Mouse (Mus musculus) small intestine, adult 2 months (tissue): ENCODE results near the gene Cd180.
"Not testable (repeated sequence)": the region's sequence is repeated elsewhere in the genome, so short reads cannot be mapped to it uniquely, and the experiment has no call there.

Experiments
- CTCF ChIP-seq: fragments of 200-500 bp; IDR thresholded peaks from 2 replicates; pipeline ENCODE4 v1.5.1; 2012; ENCODE audit warnings: low read depth, mild to moderate bottlenecking, control low read depth, inconsistent platforms, low read length, moderate library complexity, mixed read lengths; ENCODE audit not compliant: insufficient replicate concordance, insufficient read length; ENCODE audit errors: extremely low read depth
- POLR2A ChIP-seq: fragments of 200-500 bp; IDR thresholded peaks from 2 replicates; pipeline ENCODE4 v1.6.1; 2012; ENCODE audit warnings: low read depth, mild to moderate bottlenecking, control low read depth, inconsistent platforms, low read length, moderate library complexity

DNA sequence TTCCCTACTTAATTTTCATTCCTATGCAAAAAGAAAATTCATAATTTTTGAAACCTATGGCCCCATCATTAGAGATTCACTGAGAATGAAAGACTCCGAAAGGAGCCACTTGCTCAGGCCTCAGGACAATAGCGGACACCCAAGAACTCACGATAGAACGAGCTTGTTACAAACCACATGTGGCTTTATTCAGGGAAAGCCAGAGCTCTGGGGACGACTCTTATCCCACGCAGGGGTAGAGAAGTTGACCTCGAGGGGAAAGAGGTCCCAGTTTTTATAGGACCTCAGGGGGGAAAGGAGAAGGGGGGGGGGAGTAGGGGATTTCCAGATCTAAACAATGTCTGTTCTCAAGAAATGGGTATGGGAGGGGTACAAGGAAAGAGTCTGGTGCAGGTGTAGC is 35.6 kb downstream of the Cd180 start:
- TF ChIP-seq POLR2A, CTCF: not testable (repeated sequence)
